Mouse (Mus musculus) bone marrow macrophage, adult 2 months (primary cell): ENCODE results near the gene Pld3.

Experiments
- CTCF ChIP-seq: IDR thresholded peaks from 2 replicates; pipeline ENCODE4 v1.5.1; 2012; ENCODE audit warnings: low read depth, mild to moderate bottlenecking, low read length, moderate library complexity
- POLR2A ChIP-seq: IDR thresholded peaks from 2 replicates; pipeline ENCODE4 v1.6.1; 2012; ENCODE audit warnings: mild to moderate bottlenecking, low read depth, low read length, borderline replicate concordance

DNA sequence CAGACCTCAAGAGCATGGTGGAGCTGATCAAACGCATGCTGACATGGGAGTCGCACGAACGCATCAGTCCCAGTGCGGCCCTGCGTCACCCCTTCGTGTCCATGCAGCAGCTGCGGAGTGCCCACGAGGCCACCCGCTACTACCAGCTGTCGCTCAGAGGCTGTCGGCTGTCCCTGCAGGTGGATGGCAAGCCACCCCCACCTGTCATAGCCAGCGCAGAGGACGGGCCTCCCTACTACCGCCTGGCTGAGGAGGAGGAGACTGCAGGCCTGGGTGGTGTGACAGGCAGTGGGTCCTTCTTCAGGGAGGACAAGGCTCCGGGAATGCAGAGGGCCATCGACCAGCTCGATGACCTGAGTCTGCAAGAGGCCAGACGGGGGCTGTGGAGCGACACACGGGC lies 23.9 kb downstream of the Pld3 start:
- TF ChIP-seq CTCF (no peak), POLR2A (no peak)
